Mouse (Mus musculus) cerebellum, adult 8-10 months (tissue): ENCODE results near the gene Tex19.2.

ENCODE experiments used
- DNase-seq: peaks from one replicate; pipeline ENCODE4 v3.0.0; 2022

The Tex19.2 gene

DNA sequence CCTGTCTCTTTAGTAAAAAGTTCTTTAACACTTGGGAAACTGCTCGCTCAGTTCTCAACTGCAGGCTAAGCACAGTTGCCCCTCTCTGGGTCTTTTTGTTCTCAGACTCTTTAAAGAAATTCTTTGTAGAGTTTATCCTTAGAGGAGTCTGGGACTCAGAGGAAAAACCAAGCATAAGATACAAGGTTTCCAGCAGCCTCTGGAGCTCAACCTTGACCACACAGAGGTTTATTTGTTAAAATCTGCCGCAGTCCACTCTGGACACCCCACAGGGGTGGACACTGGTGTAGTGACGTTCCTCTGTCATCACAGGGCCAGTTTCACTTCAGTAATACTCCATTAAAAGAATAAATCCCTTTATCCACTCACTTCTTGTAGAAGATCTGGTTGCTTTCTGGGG is at the start of gene Tex19.2:
TSS of gene Tex19.2 (minus strand) at position 101 of the 400 bp plus-strand sequence.
- DNase-seq, result no peak

DNA sequence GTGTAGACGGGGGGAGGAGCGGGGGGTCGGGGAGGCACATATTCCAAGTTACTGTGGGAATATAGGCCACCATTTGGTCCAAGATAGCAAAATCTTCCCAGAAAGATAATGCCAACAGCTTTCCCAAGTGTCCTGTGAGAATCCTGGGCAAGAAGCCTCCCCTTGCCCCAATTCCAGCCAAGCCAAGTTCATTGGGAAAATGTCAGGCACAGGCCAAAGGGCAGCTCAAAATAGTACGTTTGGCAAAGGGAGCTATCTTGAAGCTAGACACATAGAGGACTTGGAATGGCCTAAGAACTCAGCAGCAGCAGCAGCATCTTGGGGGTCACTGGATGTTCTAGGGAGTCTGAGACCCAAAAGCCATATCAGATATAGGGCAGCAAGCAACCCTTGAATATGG is 45.3 kb upstream of the Tex19.2 start:
- no peak for DNase-seq

DNA sequence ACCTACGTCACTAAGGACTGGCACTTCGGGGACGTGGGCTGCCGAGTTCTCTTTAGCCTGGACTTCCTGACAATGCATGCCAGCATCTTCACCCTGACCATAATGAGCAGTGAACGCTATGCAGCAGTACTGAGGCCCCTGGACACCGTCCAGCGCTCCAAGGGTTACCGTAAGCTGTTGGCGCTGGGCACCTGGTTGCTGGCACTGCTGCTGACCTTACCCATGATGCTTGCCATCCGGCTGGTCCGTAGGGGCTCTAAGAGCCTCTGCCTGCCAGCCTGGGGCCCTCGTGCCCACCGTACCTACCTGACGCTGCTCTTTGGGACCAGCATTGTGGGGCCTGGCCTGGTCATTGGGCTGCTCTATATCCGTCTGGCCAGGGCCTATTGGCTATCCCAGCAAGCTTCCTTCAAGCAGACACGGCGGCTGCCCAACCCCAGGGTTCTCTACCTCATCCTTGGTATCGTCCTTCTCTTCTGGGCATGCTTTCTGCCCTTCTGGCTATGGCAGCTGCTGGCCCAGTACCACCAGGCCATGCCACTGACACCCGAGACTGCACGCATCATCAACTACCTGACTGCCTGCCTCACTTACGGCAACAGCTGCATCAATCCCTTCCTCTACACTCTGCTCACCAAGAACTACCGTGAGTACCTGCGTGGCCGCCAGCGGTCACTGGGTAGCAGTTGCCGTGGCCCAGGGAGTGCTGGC is 42.3 kb upstream of the Tex19.2 start:
- peak; percentile 5 for DNase-seq

DNA sequence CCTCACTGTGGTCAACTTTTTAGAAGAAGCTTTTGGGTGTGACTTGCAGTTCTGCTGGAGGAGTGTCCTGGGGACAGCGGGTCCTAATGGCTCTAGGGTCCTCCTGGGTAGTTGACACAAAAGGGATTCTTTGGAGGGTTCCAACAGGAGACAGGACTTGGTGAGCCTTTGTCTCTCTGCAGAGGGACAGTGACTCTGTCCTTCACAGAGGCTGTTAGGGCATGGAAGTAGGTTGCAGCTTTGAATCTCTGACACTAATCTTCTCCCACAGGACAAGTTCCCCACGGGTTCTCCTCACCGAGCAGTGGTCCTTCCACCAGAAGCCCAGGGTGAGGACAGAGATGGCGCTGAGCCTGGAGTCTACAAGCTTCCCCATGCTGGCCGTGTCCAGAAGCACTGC is 41.5 kb upstream of the Tex19.2 start, which contains the start of gene Uts2r:
TSS of gene Uts2r (plus strand) at position 301 of the 400 bp plus-strand sequence.
- no peak for DNase-seq

DNA sequence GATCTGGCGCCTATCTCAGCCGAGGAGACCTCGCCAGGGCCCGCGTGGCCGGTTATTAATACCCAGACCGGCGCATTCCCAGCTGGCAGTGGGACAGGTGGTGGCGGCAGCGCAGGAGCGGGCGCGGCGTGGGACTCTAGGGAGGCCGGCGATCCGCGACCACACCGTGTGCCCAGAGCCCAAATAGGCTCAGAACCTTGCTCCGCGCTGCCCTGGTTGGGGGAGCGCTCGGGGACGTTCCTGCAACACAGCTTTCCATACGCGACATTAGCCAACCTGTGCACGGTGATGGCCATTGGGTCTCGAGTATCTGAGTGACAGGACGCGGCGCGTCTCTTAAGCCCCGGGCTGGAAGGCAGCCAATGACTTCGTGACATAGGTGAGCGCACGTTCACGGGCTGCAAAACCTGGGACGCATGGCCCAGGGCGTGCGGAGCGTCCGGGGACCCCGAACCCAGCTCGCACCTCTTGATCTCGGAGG is 38.0 kb upstream of the Tex19.2 start:
- DNase-seq, result peak; percentile 51

DNA sequence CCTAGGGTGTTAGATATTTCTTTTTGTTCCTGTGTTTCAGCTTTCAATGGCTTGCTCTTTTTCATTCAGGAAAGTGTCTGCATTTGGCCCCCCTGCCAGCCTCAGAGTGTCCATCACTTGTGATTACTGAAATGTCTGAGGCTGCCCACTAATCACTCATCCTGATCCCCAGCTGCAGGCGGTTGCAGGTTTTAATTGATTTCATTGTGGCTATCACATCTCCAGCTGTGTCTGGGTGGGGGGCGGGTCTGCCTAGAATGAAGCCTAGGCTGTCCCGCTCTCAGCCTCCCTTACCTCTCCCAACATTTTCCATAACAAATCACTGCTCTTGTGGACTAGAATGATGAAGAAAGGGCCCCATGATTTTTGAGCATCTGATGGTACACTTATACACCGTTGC is 35.7 kb upstream of the Tex19.2 start:
- no peak for DNase-seq

DNA sequence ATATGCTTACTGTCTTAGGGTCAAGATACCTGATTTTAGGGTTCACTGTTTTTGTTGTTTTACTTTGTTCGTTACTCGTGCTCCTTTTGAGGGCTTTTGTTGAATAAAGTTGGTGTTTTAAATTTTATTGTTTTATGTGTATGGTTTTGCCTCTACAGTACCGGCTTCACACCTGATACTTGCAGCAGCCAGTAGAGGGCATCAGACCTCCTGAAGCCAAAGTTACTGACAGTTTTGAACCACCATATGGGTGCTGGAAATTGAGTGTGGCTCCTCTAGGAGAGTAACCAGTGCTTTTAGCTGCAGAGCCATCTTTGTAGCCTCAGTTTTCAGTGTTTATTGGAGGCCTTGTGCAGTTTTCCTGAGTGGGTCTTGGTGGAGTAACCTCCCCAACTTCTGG is 29.7 kb upstream of the Tex19.2 start:
- no peak for DNase-seq

DNA sequence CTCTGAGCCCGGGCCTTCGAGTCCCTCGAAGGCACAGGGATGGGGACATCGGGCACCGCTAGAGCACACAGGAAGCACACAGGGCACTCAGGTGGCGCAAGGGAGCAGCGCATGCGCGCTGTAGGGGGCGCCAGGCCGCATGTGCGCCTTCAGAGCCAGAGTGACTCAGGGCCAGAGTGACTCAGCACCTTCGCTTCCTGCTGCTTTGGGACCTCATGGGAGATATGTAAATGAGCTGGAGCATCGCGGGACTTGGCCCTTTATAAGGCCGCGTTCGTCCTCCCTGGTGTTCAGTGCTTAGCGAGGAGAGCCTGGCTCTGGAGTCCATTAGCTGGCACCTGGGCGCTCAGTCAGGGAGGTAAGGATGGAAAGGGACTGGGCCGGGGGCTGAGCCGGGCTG is 27.4 kb upstream of the Tex19.2 start, which contains the start of gene Tex19.1:
TSS of gene Tex19.1 (plus strand) at position 279 of the 400 bp plus-strand sequence.
- DNase-seq, result no peak

DNA sequence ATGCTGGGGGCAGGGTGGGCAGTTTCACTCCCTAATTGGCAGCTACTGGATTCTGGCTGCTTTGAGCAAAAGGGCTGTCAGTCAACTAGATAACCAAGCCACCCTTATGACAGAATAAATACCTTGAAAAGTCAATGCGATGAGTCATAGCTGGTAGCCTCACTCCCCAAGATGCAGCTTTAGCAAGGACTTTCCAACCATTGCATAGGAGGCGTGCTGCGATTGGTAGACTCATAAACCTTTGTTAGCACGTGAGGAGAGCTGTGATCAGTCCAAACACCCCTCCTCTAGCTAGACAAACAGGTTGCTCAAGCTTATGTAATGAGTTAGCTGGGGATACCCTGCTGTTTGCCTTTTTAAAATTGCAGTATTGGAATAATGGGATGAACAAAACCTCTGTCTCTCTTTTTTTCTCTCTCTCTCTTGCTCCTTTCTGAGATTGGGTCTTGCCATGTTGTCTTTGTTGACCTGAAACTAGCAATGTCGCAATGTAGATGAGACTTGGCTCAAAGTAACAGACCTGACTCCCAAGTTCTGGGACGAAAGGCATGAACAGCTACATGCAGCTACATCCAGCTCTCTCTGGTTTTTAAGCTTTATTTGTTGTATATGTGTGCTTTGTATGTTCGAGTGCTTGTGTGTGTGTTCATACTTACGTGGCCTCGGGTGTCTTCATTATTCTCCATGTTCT is 25.0 kb upstream of the Tex19.2 start:
- DNase-seq, result no peak

DNA sequence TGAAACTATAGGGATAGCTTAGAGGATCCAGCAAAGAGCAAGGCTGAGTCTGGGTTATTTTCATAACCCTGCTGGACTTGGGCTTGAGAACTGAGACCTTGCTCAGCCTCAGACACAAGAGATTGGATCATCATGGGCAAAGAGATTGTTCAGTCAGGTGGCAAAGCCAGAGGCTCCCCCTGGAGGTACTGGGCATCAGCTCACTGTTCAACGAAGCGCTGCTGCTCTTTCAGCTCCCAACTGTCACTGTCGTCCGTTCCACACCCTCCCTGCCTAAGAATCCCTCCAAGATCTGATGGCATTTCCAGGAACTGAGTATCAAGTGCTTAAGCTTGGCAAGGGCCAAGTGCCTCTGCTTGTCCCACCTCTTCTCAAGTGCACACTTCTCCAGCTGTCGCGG is 20.3 kb upstream of the Tex19.2 start:
- DNase-seq, result no peak

DNA sequence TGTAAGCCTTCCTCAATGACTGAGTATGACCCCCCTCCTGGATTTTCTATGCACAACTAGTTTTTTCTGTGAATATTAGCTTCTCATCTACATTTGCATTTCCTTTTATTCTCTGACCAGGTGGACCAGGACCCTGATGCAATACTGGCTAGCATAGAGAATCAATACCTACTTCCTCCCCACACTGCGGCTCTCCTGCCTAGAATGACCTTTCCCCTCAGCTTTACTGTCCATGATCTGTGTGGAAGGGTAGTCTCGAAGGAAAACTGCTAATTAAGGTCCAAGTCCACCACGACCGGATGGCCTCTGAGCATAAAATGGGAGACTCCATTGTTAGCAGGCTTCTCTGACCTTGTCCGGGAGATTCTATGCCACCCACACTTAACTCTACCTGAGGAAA is 19.2 kb upstream of the Tex19.2 start:
- no peak for DNase-seq

DNA sequence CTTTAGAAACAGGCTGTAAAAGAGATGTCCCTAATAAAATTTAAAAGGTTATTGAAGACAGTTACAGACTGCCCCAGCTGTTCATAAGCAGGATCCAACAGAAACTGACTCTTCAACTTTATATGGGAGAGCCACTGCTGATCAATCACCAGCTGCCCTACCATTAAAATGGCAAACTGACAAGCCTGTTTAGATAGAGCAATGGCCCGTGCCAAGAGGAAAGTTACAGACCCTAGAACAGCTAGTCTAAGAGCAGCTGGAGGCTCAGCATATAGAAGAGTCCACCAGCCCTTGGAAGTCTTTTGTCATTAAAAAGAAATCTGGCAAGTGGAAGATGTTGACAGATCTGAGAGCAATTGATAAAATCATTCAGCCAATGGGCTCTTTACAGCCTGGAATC is 16.1 kb upstream of the Tex19.2 start:
- DNase-seq, result no peak

DNA sequence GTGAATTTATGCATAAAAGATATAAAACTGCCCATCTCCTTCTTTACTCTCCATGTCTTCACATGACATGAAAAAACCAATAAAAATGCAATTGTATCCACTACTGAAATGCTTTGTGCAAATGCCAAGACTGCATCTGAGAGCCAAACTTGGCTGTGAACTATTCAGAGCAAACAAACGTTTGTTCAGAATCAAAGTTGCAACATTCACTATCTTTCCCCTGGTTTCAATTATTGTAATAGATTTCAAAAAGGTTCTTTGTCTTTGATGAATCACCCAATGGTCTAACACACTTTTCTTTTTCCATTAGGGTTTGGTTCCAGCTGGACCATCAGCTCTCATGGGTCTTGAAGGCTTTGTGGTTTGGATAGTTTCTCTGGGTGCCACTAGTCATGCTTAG is 11.1 kb upstream of the Tex19.2 start:
- no peak for DNase-seq

DNA sequence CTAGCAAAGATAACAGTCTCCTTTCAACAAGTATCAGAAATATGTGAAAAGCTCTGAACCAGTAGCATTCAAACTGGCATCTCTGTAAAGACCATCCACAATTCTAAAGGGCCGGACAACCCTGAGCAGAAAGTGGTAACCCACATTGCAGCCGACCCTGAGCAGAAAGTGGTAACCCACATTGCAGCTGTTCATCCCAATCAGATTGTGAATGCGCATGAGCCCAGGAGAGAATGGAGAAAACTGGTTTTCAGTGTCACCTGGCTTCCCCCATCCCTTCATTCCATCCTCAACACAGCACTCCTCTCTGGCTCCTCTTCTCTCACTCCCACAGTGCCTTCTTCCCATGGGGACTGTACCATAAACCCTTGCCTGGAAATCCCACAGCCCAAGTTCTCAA is 9.0 kb upstream of the Tex19.2 start:
- no peak for DNase-seq

DNA sequence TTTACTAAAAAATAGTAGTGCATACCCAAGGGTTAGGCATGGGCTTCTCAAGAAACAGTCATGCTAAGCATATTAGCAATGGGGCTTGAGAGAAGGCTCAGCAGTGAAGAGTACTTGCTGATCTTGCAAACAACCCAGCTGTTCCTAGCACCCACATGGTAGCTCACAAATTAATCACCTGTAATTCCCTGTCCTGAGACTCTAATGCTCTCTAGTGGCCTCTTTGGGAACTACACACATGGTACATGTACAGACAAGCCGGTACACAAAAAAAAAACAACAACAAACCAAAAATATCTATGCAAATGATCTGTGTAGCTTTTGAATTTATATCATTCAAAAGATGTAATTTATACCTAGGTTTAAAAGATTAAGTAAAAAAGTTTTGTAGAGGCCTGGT is 7.9 kb upstream of the Tex19.2 start:
- DNase-seq, result no peak

DNA sequence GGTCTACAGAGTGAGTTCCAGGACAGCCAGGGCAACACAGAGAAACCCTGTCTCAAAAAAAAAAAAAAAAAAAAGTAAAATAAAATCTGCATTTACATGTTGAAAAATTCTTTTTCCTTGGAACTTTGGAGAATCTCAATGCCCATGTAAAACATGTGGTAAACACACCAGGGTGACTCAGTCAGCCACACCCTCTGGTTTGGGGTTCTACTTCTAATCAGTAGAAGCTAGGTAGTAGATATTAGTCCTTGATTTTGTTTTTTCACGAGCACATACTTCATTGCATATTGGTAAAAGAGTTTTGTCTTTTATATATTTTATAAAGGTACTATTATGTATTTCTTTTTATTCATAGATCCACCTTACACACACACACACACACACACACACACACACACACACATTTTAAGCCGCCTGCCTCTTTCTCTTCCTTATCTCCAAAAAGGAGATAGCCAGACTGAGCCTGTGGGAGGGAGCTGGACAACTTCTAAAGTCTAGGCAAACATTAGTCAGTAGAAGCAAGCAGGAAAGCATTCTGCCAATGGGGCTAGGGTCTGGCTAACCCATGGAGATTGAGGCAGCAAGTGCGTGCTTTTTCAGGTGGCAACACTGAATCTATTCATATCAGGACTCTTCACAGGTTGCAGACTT is 7.2 kb upstream of the Tex19.2 start:
- no peak for DNase-seq

DNA sequence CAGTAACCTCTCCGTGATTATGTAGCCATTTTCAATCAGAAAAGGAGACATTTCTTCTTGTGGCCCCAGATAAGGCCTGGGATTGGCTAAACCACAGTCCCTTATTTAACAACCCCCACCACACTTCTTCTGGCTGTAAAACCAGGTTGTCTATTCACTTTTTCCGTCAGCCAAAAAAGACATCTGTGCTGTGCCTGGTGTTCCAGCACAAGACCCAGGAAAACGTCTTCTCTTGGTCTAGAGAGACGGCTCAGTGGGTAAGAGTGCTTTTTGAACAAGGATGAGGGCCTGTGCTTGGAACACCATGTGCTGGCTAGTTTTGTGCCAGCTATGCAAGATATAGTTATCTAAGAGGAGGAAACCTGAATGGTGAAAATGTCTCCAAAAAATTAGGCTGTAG is 5.0 kb upstream of the Tex19.2 start:
- no peak for DNase-seq

DNA sequence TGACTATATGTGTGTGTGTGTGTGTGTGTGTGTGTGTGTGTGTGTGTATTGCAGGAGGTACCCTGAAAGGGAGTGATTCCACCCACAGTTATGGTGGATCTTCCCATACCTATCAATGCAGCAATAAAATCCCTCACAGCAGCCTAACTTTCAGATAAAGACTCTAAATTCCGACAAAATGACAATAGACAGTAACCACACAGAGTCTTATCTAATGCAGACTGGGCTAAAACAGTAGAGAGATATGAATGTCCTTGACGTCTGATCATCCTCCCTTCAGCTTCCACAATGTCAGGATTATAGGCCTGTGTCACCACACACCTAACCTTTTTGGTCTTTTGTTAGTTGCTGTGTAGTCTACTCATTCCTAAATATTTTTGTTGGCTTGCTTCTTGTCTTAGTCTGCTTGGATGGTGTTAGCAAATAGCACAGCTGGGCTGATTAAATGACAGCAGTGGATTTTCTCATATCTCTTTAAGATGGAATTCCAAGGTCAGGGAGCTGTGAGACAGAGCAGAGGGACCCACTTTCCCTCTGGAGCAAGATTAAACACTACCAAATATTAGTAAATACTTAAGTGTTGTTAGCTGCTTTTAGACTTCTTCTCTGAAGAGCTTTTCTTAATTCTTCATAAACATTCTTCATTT is 3.7 kb upstream of the Tex19.2 start:
- no peak for DNase-seq

DNA sequence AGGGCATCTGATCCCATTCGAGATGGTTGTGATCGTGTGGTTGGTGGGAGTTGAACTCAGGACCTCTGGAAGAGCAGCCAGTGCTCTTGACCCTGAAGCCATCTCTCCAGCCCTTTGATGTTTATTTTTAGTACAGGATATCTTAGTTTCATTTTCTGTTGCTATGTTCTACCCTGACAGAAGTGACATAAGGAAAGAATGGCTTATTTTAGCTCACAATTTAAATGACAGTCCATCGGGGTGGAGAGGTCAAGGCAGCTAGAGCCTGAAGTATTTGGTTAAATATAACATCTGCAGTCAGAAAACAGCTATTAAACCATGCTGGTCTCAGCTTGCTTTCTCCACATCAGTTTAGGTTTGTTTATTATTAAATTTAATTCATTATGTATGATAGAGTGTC is 2.7 kb upstream of the Tex19.2 start:
- no peak for DNase-seq

DNA sequence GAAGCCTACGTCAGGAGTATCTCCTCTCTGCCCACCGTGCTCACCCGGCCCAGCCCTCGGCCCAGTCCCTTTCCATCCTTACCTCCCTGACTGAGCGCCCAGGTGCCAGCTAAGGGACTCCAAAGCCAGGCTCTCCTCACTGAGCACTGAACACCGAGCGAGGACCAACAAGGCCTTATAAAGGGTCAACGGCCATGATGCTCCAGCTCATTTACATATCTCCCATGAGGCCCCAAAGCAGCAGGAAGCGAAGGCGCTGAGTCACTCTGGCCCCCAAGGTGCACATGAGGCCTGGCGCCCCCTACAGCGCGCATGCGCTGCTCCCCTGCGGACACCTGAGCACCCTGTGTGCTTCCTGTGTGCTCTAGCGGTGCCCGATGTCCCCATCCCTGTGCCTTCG is 371 bp downstream of the Tex19.2 start:
- DNase-seq, result no peak

DNA sequence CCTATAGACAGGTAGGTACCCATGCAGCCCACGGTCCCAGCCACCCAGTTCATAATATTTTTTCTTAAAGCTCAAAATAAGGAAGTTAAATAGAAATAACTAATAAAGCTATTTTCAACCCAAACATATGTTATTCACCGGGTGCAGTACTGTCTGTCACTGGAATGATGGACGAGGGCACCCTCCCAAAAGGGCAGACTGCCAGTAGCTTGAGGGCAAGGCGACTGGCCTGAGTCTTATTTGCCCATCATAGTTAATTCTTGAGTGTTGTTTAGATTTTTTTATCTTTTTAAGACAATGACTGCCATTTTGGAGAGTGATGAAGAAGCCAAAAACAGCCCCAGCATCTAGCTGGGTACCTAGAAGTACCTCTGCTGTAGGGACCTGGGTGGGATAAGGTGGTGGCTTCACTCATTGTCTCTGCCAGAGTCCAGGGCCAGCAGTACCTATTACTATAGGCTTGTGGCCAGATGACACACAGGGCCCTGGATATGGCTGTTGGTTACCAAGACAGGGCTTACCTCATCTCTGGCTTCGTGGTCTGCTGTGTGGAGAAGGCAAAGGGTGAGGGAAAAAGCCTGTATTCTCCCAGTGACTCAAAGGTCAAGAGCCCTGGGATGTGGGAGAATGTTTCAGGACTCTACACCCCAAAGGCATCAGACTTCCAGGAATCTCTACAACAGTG is 6.2 kb downstream of the Tex19.2 start:
- DNase-seq, result peak; percentile 66

DNA sequence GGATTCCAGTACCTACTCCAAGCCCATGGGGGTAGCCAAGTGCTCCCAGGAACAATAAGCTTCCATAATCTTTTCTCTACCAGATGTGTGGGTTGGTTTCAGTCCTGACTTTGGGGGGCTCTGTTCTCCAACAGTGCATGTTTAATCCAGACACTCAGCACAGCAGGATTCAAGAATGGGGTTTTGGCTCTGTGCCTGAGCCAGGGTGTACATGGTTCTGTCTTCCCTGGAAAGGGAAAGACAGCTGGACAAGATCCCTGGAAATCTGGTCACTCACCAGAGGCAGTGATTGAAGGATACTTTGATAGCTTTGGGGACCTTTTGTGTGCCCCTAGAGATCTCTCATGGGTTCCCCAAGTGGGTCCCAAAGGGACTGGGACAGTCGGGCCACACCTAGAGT is 6.9 kb downstream of the Tex19.2 start:
- no peak for DNase-seq

DNA sequence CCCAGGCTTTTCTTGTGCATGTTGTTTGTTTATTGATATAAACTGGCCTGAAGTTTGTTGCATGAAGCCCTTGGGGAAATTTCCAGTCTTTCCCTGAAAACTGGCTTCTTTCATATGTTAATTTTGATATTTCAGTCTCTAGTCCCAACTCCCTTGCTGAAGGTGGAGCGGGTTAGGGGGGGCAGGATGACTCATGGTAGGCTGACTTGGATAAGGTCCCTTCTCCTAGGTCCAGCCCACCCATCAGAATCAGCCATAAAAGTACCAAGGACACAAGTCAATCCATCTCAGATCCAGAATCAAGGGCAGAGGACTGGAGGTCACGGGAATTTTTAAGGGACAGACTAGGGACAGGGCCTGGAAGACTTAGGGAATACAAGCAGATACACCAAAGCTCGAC is 7.4 kb downstream of the Tex19.2 start:
- DNase-seq, result no peak
